Mouse (Mus musculus) right cerebral cortex, postnatal 25 days (tissue): Measurements from ENCODE around the gene Ttc41.

Source experiments
- DNase-seq: peaks from one replicate; pipeline ENCODE4 v3.0.0; 2022

Ttc41 gene

DNA sequence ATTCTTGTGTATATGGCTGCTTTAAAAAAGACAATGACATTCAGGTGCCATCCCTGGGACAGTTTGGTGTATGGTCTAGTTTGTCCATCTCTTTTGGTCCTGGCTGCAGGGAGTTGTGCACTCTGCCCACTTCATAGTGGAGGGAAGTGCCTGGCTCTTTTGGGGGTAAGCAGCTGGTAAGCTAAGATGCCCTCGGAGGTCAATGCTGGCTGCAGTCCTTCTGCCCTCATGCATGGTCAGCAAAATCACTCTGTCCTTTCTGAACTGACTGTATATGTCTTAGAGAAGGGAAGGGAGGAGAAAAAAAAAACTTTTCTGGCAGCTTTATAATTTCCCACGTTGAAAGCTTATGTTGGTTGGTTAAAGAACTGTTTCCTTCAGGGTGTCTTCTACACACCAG, 79.8 kb downstream of the Ttc41 start:
- DNase-seq: no peak

DNA sequence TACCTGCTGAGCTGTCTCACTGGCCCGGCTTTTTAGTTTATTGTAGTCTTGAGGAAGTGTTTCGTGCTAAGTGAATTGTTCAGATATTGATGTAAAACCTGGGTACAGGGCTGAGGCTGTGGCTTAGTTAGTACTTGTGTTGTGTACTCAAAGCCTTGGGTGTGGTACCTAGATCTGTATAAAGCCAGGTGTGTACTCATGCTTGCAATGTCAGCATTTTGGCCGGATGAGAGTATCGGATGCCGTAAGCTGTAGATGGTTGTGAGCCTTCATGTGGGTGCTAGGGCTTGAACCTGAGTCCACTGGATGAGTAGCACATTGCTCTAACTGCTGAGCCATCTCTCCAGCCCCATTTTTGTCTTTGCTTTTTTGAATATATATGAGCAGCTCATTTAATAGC, 80.5 kb downstream of the Ttc41 start:
- DNase-seq: no peak

DNA sequence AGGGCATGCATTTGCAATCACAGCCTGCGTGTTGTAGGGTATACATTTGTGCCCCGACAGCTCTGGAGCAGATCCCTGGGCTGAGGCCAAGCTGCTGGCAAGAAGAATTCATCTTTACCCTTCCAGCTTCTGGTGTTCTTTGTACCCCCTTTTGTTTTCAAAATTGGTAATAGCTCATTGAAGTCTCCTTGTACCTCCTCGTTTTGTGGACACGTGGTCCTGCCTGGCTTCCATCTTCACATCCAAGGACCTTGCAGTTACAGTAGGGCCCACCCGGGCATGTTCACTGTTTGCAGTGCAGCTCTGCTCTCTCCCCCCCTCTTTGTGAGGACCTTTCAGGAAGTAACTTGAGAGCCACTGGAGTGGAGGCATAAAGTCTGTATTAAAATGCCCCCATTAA, 82.6 kb downstream of the Ttc41 start:
- DNase-seq: no peak

DNA sequence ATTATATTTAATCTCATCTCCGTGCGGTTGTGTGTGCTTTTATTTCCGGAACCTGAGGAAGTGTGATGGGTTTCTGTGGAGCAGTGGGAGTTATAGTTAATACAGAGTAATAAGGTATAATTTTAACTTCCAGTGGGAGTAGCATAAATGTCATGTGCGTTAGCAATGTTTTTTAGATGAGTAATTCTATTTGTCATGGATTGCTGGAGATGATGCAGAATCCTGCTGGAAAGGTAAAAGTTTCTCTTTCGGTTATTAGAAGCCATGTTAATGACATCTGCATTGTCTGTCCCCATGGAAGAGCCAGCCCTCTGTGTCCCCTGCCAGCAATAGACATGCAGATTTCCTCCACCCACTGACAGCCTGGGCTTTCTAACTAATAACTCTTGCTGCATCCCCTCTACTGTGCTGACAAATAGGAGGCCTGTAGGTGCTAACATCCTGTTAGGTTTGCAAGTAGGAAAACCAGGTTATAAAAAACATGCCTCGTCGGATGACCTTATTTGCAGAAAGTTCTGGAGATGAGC, 83.6 kb downstream of the Ttc41 start:
- DNase-seq: no peak

DNA sequence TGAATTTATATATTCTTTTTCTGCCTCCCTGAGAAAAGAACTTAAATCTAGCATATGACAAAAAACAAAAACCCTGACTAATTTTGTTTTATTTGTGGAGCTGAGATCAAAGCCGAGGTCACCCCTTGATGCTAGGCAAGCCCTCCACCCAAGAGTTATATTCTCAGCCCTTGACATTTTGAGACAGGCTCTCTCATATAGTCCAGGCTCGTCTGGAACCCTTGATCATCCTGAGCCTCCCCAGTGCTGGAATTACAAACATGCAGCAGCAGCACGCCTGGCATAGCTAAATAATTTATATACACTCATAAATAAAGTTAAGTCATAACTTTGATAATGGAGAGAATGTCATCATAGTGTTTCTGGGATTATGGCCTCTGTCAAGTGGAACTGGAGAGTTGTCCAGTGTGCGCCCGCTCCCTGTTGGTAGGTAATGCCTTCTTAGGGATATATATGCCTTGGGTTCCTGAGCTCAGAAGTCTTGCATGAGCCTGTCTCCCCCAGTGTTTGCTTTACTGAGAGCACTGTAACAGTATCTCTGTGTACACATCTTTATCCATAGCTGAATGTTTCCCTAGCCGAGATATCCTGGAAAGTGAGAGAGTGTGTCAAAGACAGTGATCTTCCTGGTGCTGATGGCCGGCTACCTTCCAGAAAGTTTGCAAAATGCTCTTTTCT, 86.0 kb downstream of the Ttc41 start:
- no peak for DNase-seq

DNA sequence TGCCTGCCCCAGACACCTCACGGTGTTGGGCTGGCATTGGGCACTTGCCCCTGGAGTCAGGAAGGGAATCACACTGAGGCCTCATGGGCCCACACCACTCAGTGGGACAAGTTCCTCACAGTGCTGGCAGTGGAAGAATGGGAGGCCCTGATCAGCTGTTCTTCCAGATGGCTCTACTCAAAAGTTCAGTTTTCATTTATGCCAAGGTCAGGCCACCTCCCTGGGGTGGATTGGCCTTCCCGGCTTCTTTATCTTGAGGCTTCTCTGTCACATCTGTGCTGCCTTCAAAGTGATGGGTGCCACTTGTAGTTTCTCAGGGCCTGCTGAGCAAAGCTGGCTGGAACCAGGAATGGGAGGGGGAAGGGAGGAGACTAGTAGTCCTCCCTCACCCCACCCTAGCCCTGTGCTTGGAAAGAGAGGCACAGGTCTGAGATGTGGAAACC, 87.9 kb downstream of the Ttc41 start:
- no peak for DNase-seq

- no peak for DNase-seq
These were observed 88.6 kb downstream of the Ttc41 start for GRCm38 (mm10) chr10:86794196-86794595.

DNA sequence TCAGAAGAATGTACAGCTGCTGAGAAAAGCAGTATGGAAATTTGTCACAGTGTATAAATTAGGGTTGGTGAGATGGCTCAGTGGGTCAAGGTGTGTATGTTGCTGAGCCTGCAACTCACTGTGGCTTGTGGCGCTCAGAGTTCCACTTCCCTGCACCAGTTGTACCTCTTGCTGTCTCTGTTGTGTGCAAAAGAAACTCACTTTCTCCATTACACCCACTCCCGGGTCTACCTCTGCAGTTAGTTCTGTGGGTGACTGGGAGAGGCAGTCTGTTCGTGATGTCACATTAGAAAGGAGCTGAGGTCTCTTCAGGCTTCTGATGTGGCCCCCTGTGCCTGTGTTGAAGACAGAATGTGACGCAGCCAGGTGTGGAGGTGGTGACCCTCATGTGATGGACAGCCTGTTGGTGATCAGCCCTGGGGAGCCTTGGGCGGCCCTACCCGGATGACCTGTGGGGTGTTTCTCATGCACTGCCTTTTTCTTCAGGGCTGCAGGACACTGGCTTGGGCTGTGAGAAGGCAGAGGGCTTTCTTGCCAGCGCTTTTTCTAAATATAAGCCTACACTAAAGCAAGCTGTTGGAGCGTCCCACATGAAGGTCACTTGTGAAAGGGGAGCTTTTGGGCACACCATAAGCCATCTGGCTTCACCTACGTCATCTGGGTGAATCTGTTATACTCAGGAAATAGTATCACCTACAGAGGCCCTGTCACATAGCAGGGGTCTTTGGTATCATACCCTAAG, 89.4 kb downstream of the Ttc41 start:
- DNase-seq: no peak

GRCm38 (mm10) chr10:86796073-86796741, 90.6 kb downstream of the Ttc41 start:
- DNase-seq: no peak

- DNase-seq: no peak
These were observed 101.8 kb downstream of the Ttc41 start for GRCm38 (mm10) chr10:86807362-86807761.

DNA sequence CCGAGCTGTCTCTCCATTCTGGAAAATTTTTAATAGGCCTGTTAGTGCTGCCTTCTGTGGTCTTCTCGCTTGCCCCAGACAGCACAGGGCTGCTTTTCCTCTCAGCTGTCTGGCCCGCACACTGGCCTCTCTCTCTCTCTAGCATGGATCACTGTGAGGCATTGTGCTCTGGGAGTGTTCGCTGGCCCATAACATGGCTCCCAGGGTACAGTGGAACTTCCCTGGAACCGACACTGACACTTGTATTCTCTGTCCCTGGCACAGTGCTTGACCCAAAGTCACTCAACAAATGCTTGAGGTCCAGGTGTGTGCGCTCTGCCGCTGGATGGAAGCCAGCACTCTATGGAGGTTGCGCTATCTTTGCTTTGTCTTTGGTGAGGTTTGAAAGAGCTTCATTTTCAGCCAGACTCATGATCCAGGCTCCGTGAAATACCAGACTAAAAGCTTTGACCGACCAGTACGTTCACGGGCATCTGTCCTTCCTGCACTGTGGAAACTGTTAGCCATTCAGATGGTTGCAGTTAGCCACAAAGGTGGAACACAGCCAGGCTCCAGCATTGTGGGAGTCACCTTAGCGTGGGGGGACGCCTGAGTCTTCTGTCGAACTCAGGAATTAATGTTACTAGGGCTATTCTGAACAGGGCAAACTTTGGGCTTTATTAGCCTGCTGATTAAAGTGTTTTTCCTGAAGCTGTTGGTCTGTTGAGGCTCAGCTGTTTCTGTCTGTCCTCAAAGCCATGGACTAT, 102.6 kb downstream of the Ttc41 start:
- no peak for DNase-seq

GRCm38 (mm10) chr10:86810000-86810399, 104.4 kb downstream of the Ttc41 start:
- no peak for DNase-seq

DNA sequence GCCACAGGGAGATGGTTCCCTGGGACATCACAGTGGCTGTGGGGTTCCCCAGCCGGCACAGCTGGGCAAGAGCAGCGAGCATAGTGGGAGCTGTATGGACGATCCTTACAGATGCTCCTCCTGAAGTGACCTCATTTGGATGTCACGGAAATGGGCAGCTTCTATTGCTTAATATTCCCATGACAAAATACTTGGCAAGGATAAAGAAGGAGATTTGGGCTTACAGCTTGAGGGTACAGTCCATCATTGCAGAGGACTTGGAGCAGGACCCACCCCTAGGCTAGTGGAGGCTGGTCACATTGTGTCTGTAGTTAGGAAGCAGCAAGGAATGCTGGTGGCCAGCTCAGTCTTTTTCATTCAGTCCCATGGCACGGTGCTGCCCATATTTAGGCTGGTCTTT, 105.0 kb downstream of the Ttc41 start:
- no peak for DNase-seq

- no peak for DNase-seq
These were observed 108.9 kb downstream of the Ttc41 start for GRCm38 (mm10) chr10:86814292-86815131.

- no peak for DNase-seq
These were observed 109.5 kb downstream of the Ttc41 start for GRCm38 (mm10) chr10:86815133-86815532.

DNA sequence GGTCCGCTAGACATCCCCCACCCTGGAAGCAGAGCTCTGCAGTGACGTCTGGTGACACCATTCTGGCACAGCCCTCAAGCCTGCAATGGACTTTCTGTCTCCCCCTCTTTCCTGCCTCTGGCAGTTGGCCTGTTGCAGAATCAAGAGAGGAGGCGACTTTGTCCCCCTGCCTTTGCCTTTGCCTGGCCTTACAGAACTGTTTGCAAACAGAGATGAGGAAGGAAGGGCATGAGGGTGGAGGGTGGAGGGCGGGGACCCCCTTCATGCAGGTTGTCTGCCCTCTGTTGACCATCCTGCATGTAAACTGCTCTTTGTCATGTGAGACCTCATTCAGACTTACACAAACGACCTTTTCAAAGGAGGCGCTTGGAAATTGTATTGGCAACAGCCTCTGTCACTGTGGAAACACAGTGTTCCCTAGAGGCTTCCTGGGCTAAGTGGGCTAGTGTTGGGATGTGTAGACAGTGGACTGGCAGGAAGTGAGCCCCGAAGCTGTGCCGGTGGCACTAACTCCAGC, 114.1 kb downstream of the Ttc41 start:
- DNase-seq: no peak

DNA sequence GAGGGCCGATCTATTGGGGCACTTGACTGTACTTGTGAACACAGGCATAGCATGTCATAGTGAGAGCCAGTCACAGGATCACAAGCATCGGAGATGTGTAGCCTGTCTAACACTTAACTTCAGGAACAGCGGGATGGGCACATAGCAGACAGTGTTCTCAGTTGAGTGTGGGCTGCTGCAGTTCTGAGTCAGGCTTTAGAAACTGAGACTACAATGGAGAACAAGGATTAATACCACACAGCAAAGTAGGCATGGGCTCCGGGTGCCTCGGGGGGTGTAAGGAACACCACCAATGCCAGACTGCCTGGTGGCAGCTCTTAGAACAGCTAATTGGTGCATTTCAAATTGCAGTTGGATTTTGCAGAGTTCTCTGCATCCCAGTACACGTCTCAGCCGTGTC, 115.4 kb downstream of the Ttc41 start:
- no peak for DNase-seq

DNA sequence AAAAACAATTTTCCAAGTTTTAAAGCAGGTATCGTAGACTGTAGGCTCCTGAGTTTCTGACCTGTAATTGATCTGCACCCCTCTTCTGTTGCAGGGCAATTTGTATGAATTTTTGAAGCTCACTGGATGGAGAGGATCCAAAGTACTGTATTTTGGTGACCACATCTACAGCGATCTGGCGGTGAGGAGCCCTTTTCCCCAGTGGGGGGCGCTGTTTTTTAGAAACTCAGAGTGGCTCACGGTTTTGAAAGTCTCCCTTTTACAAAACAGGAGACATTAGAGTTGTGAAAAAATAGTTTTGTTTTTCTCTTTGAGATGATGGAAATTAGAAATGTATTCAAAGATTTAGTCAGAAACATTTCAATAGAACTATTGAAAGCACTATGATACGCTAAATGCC, 118.5 kb downstream of the Ttc41 start:
- no peak for DNase-seq

- no peak for DNase-seq
These were observed 119.3 kb downstream of the Ttc41 start for GRCm38 (mm10) chr10:86824871-86825270.

- no peak for DNase-seq
These were observed 120.4 kb downstream of the Ttc41 start for GRCm38 (mm10) chr10:86825871-86826522.
